Mouse (Mus musculus) gastrocnemius, adult 18-20 months (tissue): ENCODE measurements around the gene Tpcn1. TPM values are rescaled to one million over a fixed set of nuclear protein-coding genes. Genes with fewer than 3 reads are reported as not detected.
A peak's percentile ranks its signal among the peaks of the same experiment; 100 is the strongest.

Source experiments
- DNase-seq: peaks from one replicate; pipeline ENCODE4 v3.0.0; 2021; ENCODE audit warnings: low spot score
- long read RNA-seq, 2 experiments: library from polyadenylated mRNA; stranded (forward); transcript quantifications; one replicate each; pipeline ENCODE4 v2.0.0; 2021
- total RNA-seq, 2 experiments: library from RNA; stranded (reverse); gene quantifications; 2 replicates each; pipeline ENCODE4 v1.2.3; 2021

Tpcn1 gene
- 10 to 100 TPM; 38.9 to 42.9 TPM for total RNA-seq
- long read RNA-seq, experiment 1, partial matches to known transcripts: 0 of 8 reads
- long read RNA-seq, experiment 1, other reads (novel, unspliced or antisense): 8 of 8 reads
- long read RNA-seq, experiment 2, full-length matches to known transcripts: 3 of 9 reads
- long read RNA-seq, experiment 2, partial matches to known transcripts: 0 of 9 reads
- long read RNA-seq, experiment 2, other reads (novel, unspliced or antisense): 6 of 9 reads

DNA sequence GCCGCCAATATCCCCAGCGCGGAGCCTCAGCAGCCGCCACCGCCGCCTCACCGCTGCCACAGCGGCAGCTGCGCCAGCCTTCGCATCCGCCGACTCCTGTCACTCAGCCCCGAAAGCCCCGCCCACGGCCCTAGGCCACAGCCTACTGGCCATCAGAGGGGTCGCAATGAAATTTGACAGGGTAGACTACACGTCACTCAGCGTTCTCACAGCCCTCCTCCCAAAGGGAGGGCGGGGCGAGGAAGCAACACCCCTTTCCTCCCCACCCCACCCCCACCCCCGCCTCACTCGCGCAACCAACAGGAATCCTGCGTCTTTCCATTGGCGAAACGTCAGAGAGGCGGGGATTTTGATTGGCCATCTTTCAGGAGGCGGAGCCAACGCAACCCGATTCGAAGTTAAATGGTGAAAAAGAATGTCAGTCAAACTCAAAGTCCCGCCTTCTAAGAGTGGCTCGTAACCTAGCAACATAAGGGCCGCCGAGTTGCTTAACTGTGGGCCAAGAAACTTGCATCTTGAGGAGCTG is at the start of gene Tpcn1, which contains the start of gene Iqcd:
TSS of gene Tpcn1 (minus strand) at position 105 of the 526 bp plus-strand sequence.
TSS of gene Iqcd (plus strand) at position 448 of the 526 bp plus-strand sequence.
- DNase-seq: peak; percentile 99

- no peak for DNase-seq
Observed at GRCm38 (mm10) chr5:120635633-120636032, 47.2 kb upstream of the Tpcn1 start.

DNA sequence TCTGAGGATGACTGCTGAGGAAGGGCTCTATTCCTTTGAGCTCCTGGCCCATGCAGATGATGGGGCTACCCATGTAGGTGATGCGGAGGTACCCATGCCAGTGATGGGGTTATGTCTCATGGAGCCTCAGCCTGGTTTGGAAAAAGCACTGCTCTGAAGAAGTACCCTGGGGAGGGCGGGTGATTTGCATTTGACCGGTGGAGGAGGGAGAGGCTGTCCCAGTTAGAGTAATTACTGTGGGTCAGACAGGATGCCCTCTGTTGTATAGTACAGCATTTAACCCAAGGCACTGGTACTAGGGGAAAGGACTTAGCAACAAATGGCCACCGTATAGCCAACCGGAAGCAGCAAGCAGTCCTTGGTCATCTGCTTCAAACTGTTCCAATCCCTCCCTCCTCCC is 46.4 kb upstream of the Tpcn1 start:
- no peak for DNase-seq

GRCm38 (mm10) chr5:120634131-120634530 is 45.7 kb upstream of the Tpcn1 start, which contains the start of gene Cfap73:
TSS of gene Cfap73 (minus strand) at chr5:120634235.
- no peak for DNase-seq

GRCm38 (mm10) chr5:120631892-120632291 is 43.4 kb upstream of the Tpcn1 start:
- no peak for DNase-seq

GRCm38 (mm10) chr5:120631128-120631527 is 42.7 kb upstream of the Tpcn1 start:
- DNase-seq: no peak

- DNase-seq: no peak
Observed at GRCm38 (mm10) chr5:120628624-120629023, 40.2 kb upstream of the Tpcn1 start.

GRCm38 (mm10) chr5:120627515-120628300 is 39.2 kb upstream of the Tpcn1 start:
- DNase-seq: no peak

DNA sequence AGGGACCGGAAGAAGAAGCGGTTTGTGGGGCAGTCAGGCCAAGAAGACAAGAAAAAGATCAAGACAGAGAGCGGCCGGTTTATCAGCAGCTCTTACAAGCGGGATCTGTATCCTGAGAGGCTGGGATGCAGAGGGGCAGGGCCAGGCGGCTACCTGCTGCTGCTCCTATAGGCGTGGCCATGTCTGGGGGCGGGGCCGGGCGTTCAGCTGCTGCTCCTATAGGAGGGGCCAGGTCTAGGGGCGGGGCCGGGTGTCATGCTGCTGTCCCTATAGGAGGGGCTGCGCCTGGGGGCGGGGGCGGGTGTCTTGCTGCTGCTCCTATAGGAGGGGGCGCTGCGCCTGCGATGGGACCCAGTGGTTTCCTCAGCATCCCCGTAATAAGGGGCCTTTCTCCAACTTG is 37.9 kb upstream of the Tpcn1 start:
- DNase-seq: no peak

GRCm38 (mm10) chr5:120624427-120624826 is 36.0 kb upstream of the Tpcn1 start:
- DNase-seq: no peak

- no peak for DNase-seq
Observed at GRCm38 (mm10) chr5:120622198-120622851, 33.9 kb upstream of the Tpcn1 start.

GRCm38 (mm10) chr5:120621846-120622197 is 33.3 kb upstream of the Tpcn1 start:
- DNase-seq: no peak

- no peak for DNase-seq
Observed at GRCm38 (mm10) chr5:120621078-120621765, 32.7 kb upstream of the Tpcn1 start.

DNA sequence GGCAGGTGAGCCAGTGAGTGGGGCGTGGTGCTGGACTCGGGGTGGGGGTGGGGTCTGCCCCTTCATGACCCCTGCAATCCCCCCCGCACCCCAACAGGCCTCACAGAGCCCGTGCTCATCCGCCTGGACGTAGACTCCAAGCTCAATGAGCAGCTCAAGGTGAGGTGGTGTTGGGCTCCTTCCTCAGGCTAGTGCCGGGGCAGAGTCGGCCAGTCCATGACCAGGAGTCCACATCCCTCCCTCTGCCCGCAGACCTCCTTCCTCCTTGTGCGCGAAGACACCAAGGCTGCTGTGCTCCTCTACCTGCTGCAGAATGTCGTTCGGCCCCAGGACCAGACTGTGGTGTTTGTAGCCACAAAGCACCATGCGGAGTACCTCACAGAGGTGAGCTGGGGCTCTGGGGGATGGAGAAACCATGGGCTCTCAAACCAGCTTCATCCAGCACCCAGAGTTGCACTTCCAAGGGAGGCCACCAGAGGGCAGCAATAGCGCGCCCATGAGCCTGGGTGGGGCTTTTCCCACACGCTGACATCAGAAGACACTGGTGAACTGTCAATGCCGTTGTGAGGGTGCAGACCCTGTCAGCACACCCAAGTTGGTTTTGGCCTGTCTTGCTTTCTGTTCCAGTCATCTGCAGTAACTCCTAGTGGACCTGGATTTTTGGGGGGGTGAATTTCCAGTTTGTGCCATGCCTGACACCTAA is 32.1 kb upstream of the Tpcn1 start:
- DNase-seq: peak; percentile 69

- DNase-seq: no peak
Observed at GRCm38 (mm10) chr5:120619201-120619600, 30.7 kb upstream of the Tpcn1 start.

- no peak for DNase-seq
Observed at GRCm38 (mm10) chr5:120618778-120619177, 30.3 kb upstream of the Tpcn1 start.

- DNase-seq: no peak
Observed at GRCm38 (mm10) chr5:120615903-120616302, 27.4 kb upstream of the Tpcn1 start.

- peak; percentile 100 for DNase-seq
Observed at GRCm38 (mm10) chr5:120612822-120613604, 24.5 kb upstream of the Tpcn1 start.

GRCm38 (mm10) chr5:120612442-120612821 is 24.0 kb upstream of the Tpcn1 start, which contains the start of the genes Rita1 and Ddx54:
TSS of gene Rita1 (minus strand) at chr5:120612589.
TSS of gene Ddx54 (plus strand) at chr5:120612739.
- DNase-seq: peak; percentile 97

DNA sequence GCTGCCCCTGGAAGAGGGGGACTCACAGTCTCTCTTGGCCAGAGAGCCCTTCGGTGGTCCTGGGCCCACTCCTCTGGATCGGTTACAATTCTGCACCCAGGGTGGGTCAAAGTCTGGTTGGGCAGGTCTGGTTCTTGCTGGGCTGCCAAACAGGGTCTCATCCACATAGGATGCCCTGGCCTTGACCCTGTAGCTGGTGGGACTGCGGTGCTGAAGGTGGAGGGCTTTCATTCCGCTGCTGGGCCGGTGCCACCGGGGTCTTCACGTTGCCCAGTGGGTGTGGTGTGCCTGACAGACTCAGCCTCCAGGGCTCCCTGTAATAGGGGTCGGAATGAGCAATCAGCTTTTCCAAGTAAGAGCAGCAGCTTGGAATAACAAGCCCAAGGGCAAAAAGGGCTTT is 22.9 kb upstream of the Tpcn1 start:
- no peak for DNase-seq
